Mouse (Mus musculus): ENCODE results near the gene Banf2. TPM values are rescaled to one million over a fixed set of nuclear protein-coding genes. Genes with fewer than 3 reads are reported as not detected.

Banf2 gene
- polyA plus RNA-seq, 1 experiment, result not detected

GRCm38 (mm10) chr2:144002229-144002984 lies 30.5 kb upstream of the Banf2 start:
- WGBS, result 30% methylated on average over 5 of the region's 5 CpGs
- Histone ChIP-seq H3K27me3 (ENCODE audit: control insufficient read depth, insufficient read depth, low read length) (no peaks in the 10 kb centered on the region), H3K36me3 (ENCODE audit: control insufficient read depth, insufficient read depth, low read length) (peaks cover 7% of the 10 kb centered on the region), H3K4me3 (ENCODE audit: low read depth, low read length) (no peak overlapping the region), H3K4me1 (ENCODE audit: control insufficient read depth, insufficient read depth, insufficient read length, low read length) (peaks cover 32% of the 10 kb centered on the region), H3K27ac (ENCODE audit: insufficient read depth, low read depth, low read length) (peak overlapping the region; percentile 76)
- TF ChIP-seq POLR2A (IDR thresholded peaks at IDR 0.05; ENCODE audit: low read depth, low read length) (no peak), CTCF (IDR thresholded peaks at IDR 0.05; ENCODE audit: extremely low read depth, insufficient read length, insufficient replicate concordance, low read depth, low read length) (no peak)

- TF ChIP-seq CTCF (IDR thresholded peaks at IDR 0.05; ENCODE audit: extremely low read depth, insufficient read length, insufficient replicate concordance, low read depth, low read length), result no peak
- no peak for TF ChIP-seq POLR2A (IDR thresholded peaks at IDR 0.05; ENCODE audit: low read depth, low read length)
- Histone ChIP-seq H3K4me1 (ENCODE audit: control insufficient read depth, insufficient read depth, insufficient read length, low read length) (peaks cover 33% of the 10 kb centered on the region), H3K27ac (ENCODE audit: insufficient read depth, low read depth, low read length) (no peak overlapping the region), H3K27me3 (ENCODE audit: control insufficient read depth, insufficient read depth, low read length) (no peaks in the 10 kb centered on the region), H3K36me3 (ENCODE audit: control insufficient read depth, insufficient read depth, low read length) (peaks cover 6% of the 10 kb centered on the region), H3K4me3 (ENCODE audit: low read depth, low read length) (no peak overlapping the region)
- WGBS, result 23% methylated on average over 2 of the region's 2 CpGs
These were observed 29.3 kb upstream of the Banf2 start for GRCm38 (mm10) chr2:144003544-144003943.

GRCm38 (mm10) chr2:144005166-144005955 lies 27.5 kb upstream of the Banf2 start:
- TF ChIP-seq POLR2A (IDR thresholded peaks at IDR 0.05; ENCODE audit: low read depth, low read length) (no peak), CTCF (IDR thresholded peaks at IDR 0.05; ENCODE audit: extremely low read depth, insufficient read length, insufficient replicate concordance, low read depth, low read length) (no peak)
- H3K36me3 ChIP-seq (ENCODE audit: control insufficient read depth, insufficient read depth, low read length), result peaks cover 10% of the 10 kb centered on the region
- 40% methylated on average over 6 of the region's 6 CpGs for WGBS
- no peak overlapping the region for H3K27ac ChIP-seq (ENCODE audit: insufficient read depth, low read depth, low read length)
- H3K4me3 ChIP-seq (ENCODE audit: low read depth, low read length), result no peak overlapping the region
- no peaks in the 10 kb centered on the region for H3K27me3 ChIP-seq (ENCODE audit: control insufficient read depth, insufficient read depth, low read length)
- H3K4me1 ChIP-seq (ENCODE audit: control insufficient read depth, insufficient read depth, insufficient read length, low read length), result peaks cover 41% of the 10 kb centered on the region

- TF ChIP-seq POLR2A (IDR thresholded peaks at IDR 0.05; ENCODE audit: low read depth, low read length) (no peak), CTCF (IDR thresholded peaks at IDR 0.05; ENCODE audit: extremely low read depth, insufficient read length, insufficient replicate concordance, low read depth, low read length) (no peak)
- Histone ChIP-seq H3K4me3 (ENCODE audit: low read depth, low read length) (no peak overlapping the region), H3K27me3 (ENCODE audit: control insufficient read depth, insufficient read depth, low read length) (no peaks in the 10 kb centered on the region), H3K27ac (ENCODE audit: insufficient read depth, low read depth, low read length) (no peak overlapping the region), H3K36me3 (ENCODE audit: control insufficient read depth, insufficient read depth, low read length) (peaks cover 9% of the 10 kb centered on the region), H3K4me1 (ENCODE audit: control insufficient read depth, insufficient read depth, insufficient read length, low read length) (peaks cover 43% of the 10 kb centered on the region)
- WGBS, result 70% methylated on average over 6 of the region's 6 CpGs
These were observed 26.2 kb upstream of the Banf2 start for GRCm38 (mm10) chr2:144006686-144007085.

- peaks cover 40% of the 10 kb centered on the region for H3K4me1 ChIP-seq (ENCODE audit: control insufficient read depth, insufficient read depth, insufficient read length, low read length)
- no peak overlapping the region for H3K27ac ChIP-seq (ENCODE audit: insufficient read depth, low read depth, low read length)
- H3K36me3 ChIP-seq (ENCODE audit: control insufficient read depth, insufficient read depth, low read length), result peaks cover 7% of the 10 kb centered on the region
- WGBS, result 61% methylated on average over 4 of the region's 4 CpGs
- H3K4me3 ChIP-seq (ENCODE audit: low read depth, low read length), result no peak overlapping the region
- no peak for TF ChIP-seq POLR2A (IDR thresholded peaks at IDR 0.05; ENCODE audit: low read depth, low read length)
- no peak for TF ChIP-seq CTCF (IDR thresholded peaks at IDR 0.05; ENCODE audit: extremely low read depth, insufficient read length, insufficient replicate concordance, low read depth, low read length)
- no peaks in the 10 kb centered on the region for H3K27me3 ChIP-seq (ENCODE audit: control insufficient read depth, insufficient read depth, low read length)
These were observed 25.6 kb upstream of the Banf2 start for GRCm38 (mm10) chr2:144007211-144007610.

GRCm38 (mm10) chr2:144009081-144009480 lies 23.8 kb upstream of the Banf2 start:
- H3K4me3 ChIP-seq (ENCODE audit: low read depth, low read length), result peak overlapping the region; percentile 34; the same call in 1 of the 2 replicates
- peaks cover 5% of the 10 kb centered on the region for H3K36me3 ChIP-seq (ENCODE audit: control insufficient read depth, insufficient read depth, low read length)
- no peaks in the 10 kb centered on the region for H3K27me3 ChIP-seq (ENCODE audit: control insufficient read depth, insufficient read depth, low read length)
- no peak for TF ChIP-seq CTCF (IDR thresholded peaks at IDR 0.05; ENCODE audit: extremely low read depth, insufficient read length, insufficient replicate concordance, low read depth, low read length)
- no peak for TF ChIP-seq POLR2A (IDR thresholded peaks at IDR 0.05; ENCODE audit: low read depth, low read length)
- 44% methylated on average over 1 of the region's 1 CpGs for WGBS
- peak overlapping the region; percentile 85 for H3K27ac ChIP-seq (ENCODE audit: insufficient read depth, low read depth, low read length)
- H3K4me1 ChIP-seq (ENCODE audit: control insufficient read depth, insufficient read depth, insufficient read length, low read length), result peaks cover 30% of the 10 kb centered on the region; the same call in 1 of the 2 replicates
